Mouse (Mus musculus) 416B (cell line): ENCODE measurements around the gene Sec11a.

Experiments
- DNase-seq: peaks from one replicate; pipeline ENCODE4 v3.0.0; 2011; ENCODE audit warnings: low read depth

The Sec11a gene

DNA sequence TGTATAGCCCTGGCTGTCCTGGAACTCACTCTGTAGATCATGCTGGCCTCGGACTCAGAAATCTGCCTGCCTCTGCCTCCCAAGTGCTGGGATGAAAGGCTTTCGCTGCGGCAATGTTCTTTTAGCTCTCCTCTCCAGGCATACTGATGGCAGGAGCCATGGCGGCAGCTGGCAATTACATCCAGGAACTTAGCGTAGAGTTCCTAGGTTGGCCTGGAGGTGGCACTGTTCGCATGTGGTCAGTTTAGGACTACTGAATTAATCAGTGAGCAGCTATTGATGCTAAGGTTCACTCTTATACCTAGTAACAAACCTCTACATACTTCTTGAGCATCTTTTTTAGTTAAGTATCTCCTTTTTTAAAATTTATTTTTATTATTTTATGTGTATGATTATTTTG lies 90.4 kb downstream of the Sec11a start:
- peak; percentile 88 for DNase-seq

DNA sequence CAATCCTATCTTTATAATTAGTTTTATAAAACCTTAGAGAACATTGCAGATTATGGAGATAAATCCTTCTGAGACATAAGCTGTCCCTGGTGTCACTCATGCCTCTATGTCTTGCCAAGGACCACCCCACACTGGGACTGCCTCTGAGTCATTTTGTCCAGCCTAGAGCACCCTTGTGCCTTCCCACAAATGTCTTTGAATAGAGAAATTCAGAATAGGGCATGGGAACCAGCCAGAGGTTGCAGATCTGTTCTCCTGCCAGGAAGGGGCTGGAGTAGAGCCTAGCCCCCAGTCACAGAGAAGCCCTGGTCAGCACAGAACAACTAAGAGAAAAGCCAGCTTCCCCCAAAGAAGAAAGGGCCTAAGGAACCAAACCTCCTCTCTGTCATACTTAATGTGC lies 92.3 kb downstream of the Sec11a start:
- peak; percentile 43 for DNase-seq
